Comparison of ENCODE assay signal across 8 mouse cellular contexts in genomic region chr2:151544673-151545072, GRCm38 (mm10). TPM values are rescaled to one million over a fixed set of nuclear protein-coding genes. Genes with fewer than 3 reads are reported as not detected.
DNase-seq lines count a peak whose midpoint lies in the region; ATAC-seq lines count a peak whose summit lies in the region.

No protein-coding gene starts in this region.

- DNase-seq in heart, postnatal 36 days = no peak
- peak; percentile 27 for DNase-seq in CD4-positive helper T cell, adult 2 months (ENCODE audit: low read depth, low spot score)
- no peak for DNase-seq in liver, embryonic 13.5 days
- no peak for DNase-seq in embryo, embryonic 9.5 days (ENCODE audit: extremely low spot score)
- DNase-seq in urinary bladder, postnatal 4 days (ENCODE audit: low spot score in 2 of 2) = no peak
- no peak for DNase-seq in Muller cell, postnatal 12 days (ENCODE audit: inconsistent ontology term)

- ATAC-seq in heart, embryonic 13.5 days (ENCODE audit: extremely low read depth, insufficient number of reproducible peaks, low FRiP score, low TSS enrichment) = no peak
- no peak for ATAC-seq in forebrain, embryonic 16.5 days
- ATAC-seq in liver, embryonic 13.5 days (ENCODE audit: low read depth) = no peak

- H3K9me3 ChIP-seq in heart, embryonic 13.5 days = no peaks in the 10 kb centered on the region
- H3K9me3 ChIP-seq in forebrain, embryonic 16.5 days (ENCODE audit: control insufficient read depth, low read length) = no peaks in the 10 kb centered on the region
- H3K9me3 ChIP-seq in liver, embryonic 13.5 days (replicated peaks) = no peaks in the 10 kb centered on the region

- no peaks in the 10 kb centered on the region for H3K27me3 ChIP-seq in heart, embryonic 13.5 days (replicated peaks)
- H3K27me3 ChIP-seq in forebrain, embryonic 16.5 days (replicated peaks; ENCODE audit: control insufficient read depth, insufficient read depth, low read length) = no peaks in the 10 kb centered on the region
- H3K27me3 ChIP-seq in liver, embryonic 13.5 days = no peaks in the 10 kb centered on the region

- peaks cover 57% of the 10 kb centered on the region for H3K36me3 ChIP-seq in heart, embryonic 13.5 days
- H3K36me3 ChIP-seq in forebrain, embryonic 16.5 days (ENCODE audit: control insufficient read depth, insufficient read depth) = peaks cover 8% of the 10 kb centered on the region; the same call in 1 of the 2 replicates
- peaks cover 37% of the 10 kb centered on the region for H3K36me3 ChIP-seq in liver, embryonic 13.5 days

- H3K27ac ChIP-seq in heart, embryonic 13.5 days (replicated peaks) = peak overlapping the region; percentile 95
- H3K27ac ChIP-seq in forebrain, embryonic 16.5 days (ENCODE audit: low read length) = no peak overlapping the region
- H3K27ac ChIP-seq in liver, embryonic 13.5 days = no peak overlapping the region

- peaks cover 72% of the 10 kb centered on the region for H3K4me1 ChIP-seq in heart, embryonic 13.5 days
- peaks cover 33% of the 10 kb centered on the region for H3K4me1 ChIP-seq in forebrain, embryonic 16.5 days (replicated peaks; ENCODE audit: control insufficient read depth, insufficient read depth, low read length)
- H3K4me1 ChIP-seq in liver, embryonic 13.5 days (replicated peaks) = peaks cover 40% of the 10 kb centered on the region

- peak overlapping the region; percentile 92 for H3K4me3 ChIP-seq in heart, embryonic 13.5 days
- no peak overlapping the region for H3K4me3 ChIP-seq in forebrain, embryonic 16.5 days (replicated peaks; ENCODE audit: low read length)
- H3K4me3 ChIP-seq in liver, embryonic 13.5 days (replicated peaks) = no peak overlapping the region

- H3K4me2 ChIP-seq in heart, embryonic 13.5 days = peak overlapping the region; percentile 88
- peak overlapping the region; percentile 83 for H3K4me2 ChIP-seq in forebrain, embryonic 16.5 days (ENCODE audit: low read length)
- peak overlapping the region; percentile 95 for H3K4me2 ChIP-seq in liver, embryonic 13.5 days

- WGBS in heart, embryonic 13.5 days = 38% methylated on average over 6 of the region's 6 CpGs
- 35% methylated on average over 6 of the region's 6 CpGs for WGBS in forebrain, embryonic 16.5 days
- 56% methylated on average over 6 of the region's 6 CpGs for WGBS in liver, embryonic 13.5 days (ENCODE audit: insufficient replicate concordance)

- H3K9ac ChIP-seq in heart, embryonic 13.5 days = peak overlapping the region; percentile 97
- H3K9ac ChIP-seq in forebrain, embryonic 16.5 days (replicated peaks; ENCODE audit: low read depth, low read length) = 0 out of 2 replicates have a peak overlapping the region, but pooled peaks have one; percentile 9
- H3K9ac ChIP-seq in liver, embryonic 13.5 days = no peak overlapping the region

- intact Hi-C loops in heart, postnatal 36 days (cut with DNase I) = no loop called here

RNA-seq across cellular contexts. Expression of gene Fkbp1a, which starts 2.4 kb away (rescaled TPM):
- polyA plus RNA-seq in heart, embryonic 13.5 days (2015; fragmentation: Nextera tagmentation; extraction: Ambion mirVana) = 657 and 732 TPM in 2 replicates
- total RNA-seq in heart, postnatal 36 days (2021) = 100 to 1,000 TPM; 213 to 229 TPM
- polyA plus RNA-seq in forebrain, embryonic 16.5 days (2015; fragmentation: Nextera tagmentation; extraction: Ambion mirVana) = 610 and 624 TPM in 2 replicates
- 178 and 198 TPM in 2 replicates for polyA plus RNA-seq in liver, embryonic 13.5 days (2015; fragmentation: Nextera tagmentation; extraction: Ambion mirVana)

RNA-seq across cellular contexts. Expression of gene Sdcbp2, which starts 27.7 kb away (rescaled TPM):
- 1.6 and 2.0 TPM in 2 replicates for polyA plus RNA-seq in heart, embryonic 13.5 days (2015; fragmentation: Nextera tagmentation; extraction: Ambion mirVana)
- total RNA-seq in heart, postnatal 36 days (2021) = 1 to 10 TPM; 2.0 TPM
- 0.89 and 1.0 TPM in 2 replicates for polyA plus RNA-seq in forebrain, embryonic 16.5 days (2015; fragmentation: Nextera tagmentation; extraction: Ambion mirVana)
- polyA plus RNA-seq in liver, embryonic 13.5 days (2015; fragmentation: Nextera tagmentation; extraction: Ambion mirVana) = 0.25 and 0.33 TPM in 2 replicates

RNA-seq across cellular contexts. Expression of gene Nsfl1c, which starts 50.7 kb away (rescaled TPM):
- polyA plus RNA-seq in heart, embryonic 13.5 days (2015; fragmentation: Nextera tagmentation; extraction: Ambion mirVana) = 149 and 171 TPM in 2 replicates
- total RNA-seq in heart, postnatal 36 days (2021) = 10 to 100 TPM; 79.2 to 83.6 TPM
- 271 and 287 TPM in 2 replicates for polyA plus RNA-seq in forebrain, embryonic 16.5 days (2015; fragmentation: Nextera tagmentation; extraction: Ambion mirVana)
- polyA plus RNA-seq in liver, embryonic 13.5 days (2015; fragmentation: Nextera tagmentation; extraction: Ambion mirVana) = 99.8 and 107 TPM in 2 replicates
